Mouse (Mus musculus): ENCODE data around the gene Gstm6.

DNA sequence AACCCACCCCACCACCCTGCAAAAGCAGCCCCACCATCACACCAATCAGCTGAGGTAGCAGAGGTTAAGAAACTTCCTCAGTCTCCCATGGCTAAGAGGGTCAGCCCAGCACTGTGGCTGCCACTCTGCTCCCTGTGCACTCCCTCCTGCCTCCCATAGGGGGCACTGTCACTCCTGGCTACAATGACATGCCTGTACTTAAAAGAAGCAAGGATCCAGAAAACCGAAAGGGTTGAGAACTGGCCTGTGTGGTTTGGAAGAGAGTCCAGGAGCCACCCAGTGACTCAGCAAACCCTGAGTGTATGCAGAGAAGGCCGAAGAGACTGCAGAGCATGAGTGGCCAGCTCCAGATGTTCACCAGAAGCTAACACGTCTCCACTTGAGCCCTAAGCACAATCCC lies 4.1 kb downstream of the Gstm6 start:
- peak; percentile 76; the same call in 1 of the 2 replicates for TF ChIP-seq CTCF (IDR thresholded peaks at IDR 0.05; ENCODE audit: borderline replicate concordance, control insufficient read depth, extremely low read depth, insufficient read depth, low read length, poor library complexity)
- TF ChIP-seq POLR2A (IDR thresholded peaks at IDR 0.05; ENCODE audit: control insufficient read depth, extremely low read depth, insufficient read depth, low read length, poor library complexity): no peak
